Mouse (Mus musculus): ENCODE measurements at regions not wholly inside any gene's neighbourhood (a gene's known extent, or its start where the extent isn't known, plus 50 kb on each side); places are given as distances from the start of the nearest gene placed in this dataset.

- no peak for TF ChIP-seq CTCF (IDR thresholded peaks at IDR 0.05; ENCODE audit: borderline replicate concordance, insufficient read depth, low read depth, low read length)
- no peak for DNase-seq
- no peaks in the 10 kb centered on the region for H3K27me3 ChIP-seq (ENCODE audit: control insufficient read depth, insufficient read depth, low read length)
- 88% methylated on average over 2 of the region's 2 CpGs for WGBS
- no peaks in the 10 kb centered on the region for H3K4me1 ChIP-seq (ENCODE audit: control insufficient read depth, insufficient read depth, low read length)
- no peak overlapping the region for H3K4me3 ChIP-seq (replicated peaks; ENCODE audit: insufficient read depth, low read depth, low read length)
- H3K27ac ChIP-seq (ENCODE audit: insufficient read depth, low read length) = no peak overlapping the region
Measured at GRCm38 (mm10) chr7:88826498-88826897, 396.4 kb downstream of the Rab38 start.

DNA sequence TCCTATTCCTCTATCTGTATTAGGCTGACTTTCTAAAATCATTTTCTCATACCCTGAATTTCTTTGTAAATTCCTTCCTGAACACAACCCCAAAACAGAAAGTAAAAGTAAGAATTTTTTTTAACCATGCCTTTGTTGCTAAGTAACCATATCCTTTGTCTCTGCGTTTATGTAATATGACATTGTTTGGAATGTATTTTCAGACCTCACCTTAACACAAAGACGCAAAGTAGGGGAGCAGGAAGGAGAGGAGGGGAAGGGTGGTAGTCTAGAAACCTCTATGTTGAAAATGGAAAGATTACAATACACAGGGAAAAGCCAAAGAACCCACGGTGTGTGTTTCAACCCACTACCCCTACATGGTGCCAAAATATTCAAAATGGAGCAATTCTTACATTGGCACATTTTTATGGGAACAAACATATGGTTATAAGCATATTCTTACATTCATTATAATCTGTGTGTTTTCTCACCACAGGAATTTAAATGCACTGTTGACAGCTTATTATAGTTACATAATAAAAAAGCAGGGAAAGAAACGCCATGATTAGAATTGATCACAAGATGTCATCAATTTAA lies 418.0 kb downstream of the Rab38 start:
- no peak overlapping the region for H3K4me3 ChIP-seq (replicated peaks; ENCODE audit: insufficient read depth, low read depth, low read length)
- H3K27ac ChIP-seq (ENCODE audit: insufficient read depth, low read length) = no peak overlapping the region
- no peaks in the 10 kb centered on the region for H3K27me3 ChIP-seq (ENCODE audit: control insufficient read depth, insufficient read depth, low read length)
- no peak for DNase-seq
- WGBS = 74% methylated on average over 4 of the region's 4 CpGs
- no peaks in the 10 kb centered on the region for H3K4me1 ChIP-seq (ENCODE audit: control insufficient read depth, insufficient read depth, low read length)
- no peak for TF ChIP-seq CTCF (IDR thresholded peaks at IDR 0.05; ENCODE audit: borderline replicate concordance, insufficient read depth, low read depth, low read length)
- TF ChIP-seq POLR2A (IDR thresholded peaks at IDR 0.05; ENCODE audit: borderline replicate concordance, insufficient read depth, low read length) = no peak
